Mouse (Mus musculus) small intestine, adult 2 months (tissue): Measurements from ENCODE around the gene Plcxd1. TPM values are rescaled to one million over a fixed set of nuclear protein-coding genes. Genes with fewer than 3 reads are reported as not detected.

Experiments used
- H3K27ac ChIP-seq: fragments of 200-500 bp; 2 replicates; pipeline ENCODE4 v1.5.1; 2012; ENCODE audit warnings: low read depth, low read length, control low read depth, inconsistent platforms; ENCODE audit not compliant: insufficient read depth
- H3K27me3 ChIP-seq: fragments of 200-500 bp; 2 replicates; pipeline ENCODE4 v1.6.1; 2012; ENCODE audit warnings: mild to moderate bottlenecking, moderate library complexity, low read length, inconsistent platforms; ENCODE audit not compliant: control insufficient read depth, insufficient read depth
- H3K36me3 ChIP-seq: fragments of 200-500 bp; 2 replicates; pipeline ENCODE4 v1.6.1; 2012; ENCODE audit warnings: mild to moderate bottlenecking, low read length, control low read depth, inconsistent platforms; ENCODE audit not compliant: control insufficient read depth, insufficient read depth
- H3K4me1 ChIP-seq: fragments of 200-500 bp; 2 replicates; pipeline ENCODE4 v1.6.1; 2012; ENCODE audit warnings: low read length, inconsistent platforms, mixed read lengths; ENCODE audit not compliant: control insufficient read depth, insufficient read depth, insufficient read length
- H3K4me3 ChIP-seq: fragments of 200-500 bp; 2 replicates; pipeline ENCODE4 v1.5.1; 2012; ENCODE audit warnings: low read depth, mild to moderate bottlenecking, control low read depth, inconsistent platforms, low read length, moderate library complexity
- CTCF ChIP-seq: fragments of 200-500 bp; IDR thresholded peaks from 2 replicates; pipeline ENCODE4 v1.5.1; 2012; ENCODE audit warnings: low read depth, mild to moderate bottlenecking, control low read depth, inconsistent platforms, low read length, moderate library complexity, mixed read lengths; ENCODE audit not compliant: insufficient replicate concordance, insufficient read length; ENCODE audit errors: extremely low read depth
- POLR2A ChIP-seq: fragments of 200-500 bp; IDR thresholded peaks from 2 replicates; pipeline ENCODE4 v1.6.1; 2012; ENCODE audit warnings: low read depth, mild to moderate bottlenecking, control low read depth, inconsistent platforms, low read length, moderate library complexity
- whole genome bisulfite sequencing: fragments of 180-500 bp; shearing (Covaris S2); methylation state at CpG from one replicate; pipeline ENCODE4 v1.1.7; 2018; 5-methylcytosine and 5-hydroxymethylcytosine counted together
- polyA plus RNA-seq: library from polyadenylated mRNA; depleted of rRNA; stranded (reverse); fragments of >200 nt; gene quantifications from 2 replicates; pipeline ENCODE4 v1.2.3, GENCODE M21; 2012; rRNA removed

Plcxd1 gene
- polyA plus RNA-seq, 1 experiment = 0.86 TPM

DNA sequence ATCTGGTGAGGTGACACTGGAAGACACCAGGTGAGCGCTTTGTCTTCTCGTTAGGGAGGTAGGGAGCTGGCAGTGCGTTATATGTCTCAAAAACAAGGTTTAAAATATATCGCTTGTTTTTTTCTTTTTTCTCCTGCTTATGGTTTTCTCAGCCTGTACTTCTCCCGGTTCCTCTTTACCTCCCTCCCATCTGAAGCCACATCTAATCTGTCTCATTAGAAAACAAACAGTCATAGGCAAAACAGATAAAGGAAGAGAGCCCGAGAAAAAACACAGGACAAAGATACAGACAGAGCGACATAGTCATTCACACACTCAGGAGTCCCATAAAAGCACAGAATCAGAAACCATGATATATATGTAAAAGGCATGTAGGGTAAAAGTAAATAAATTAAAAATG lies 40.7 kb downstream of the Plcxd1 start:
- Histone ChIP-seq H3K36me3 (peaks cover 22% of the 10 kb centered on the region), H3K27me3 (no peaks in the 10 kb centered on the region), H3K27ac (no peak overlapping the region), H3K4me3 (no peak overlapping the region), H3K4me1 (no peaks in the 10 kb centered on the region)
- TF ChIP-seq POLR2A = no peak
- no peak for TF ChIP-seq CTCF
- WGBS = 89% methylated on average over 7 of the region's 7 CpGs

DNA sequence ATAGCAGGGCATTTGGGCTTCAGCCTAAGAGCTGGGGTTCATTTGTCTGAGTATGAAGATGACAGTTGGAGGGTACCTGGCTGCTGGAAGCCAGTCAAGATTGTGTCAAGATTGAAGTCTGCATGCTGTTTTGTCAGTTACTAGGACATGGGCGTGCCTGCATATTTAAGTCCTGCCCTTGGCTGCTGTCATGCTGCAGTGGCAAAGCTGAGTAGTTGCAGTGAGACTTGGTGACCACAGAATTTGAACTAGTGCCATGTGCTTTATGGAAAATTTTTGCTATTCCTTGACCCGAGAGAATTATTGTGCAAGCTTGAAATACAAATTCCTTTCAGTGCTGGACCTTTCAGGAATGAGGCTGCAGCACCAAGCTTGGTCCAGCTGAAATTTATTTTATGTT lies 42.5 kb downstream of the Plcxd1 start:
- Histone ChIP-seq H3K4me3 (no peak overlapping the region), H3K27ac (no peak overlapping the region), H3K4me1 (no peaks in the 10 kb centered on the region), H3K36me3 (peaks cover 36% of the 10 kb centered on the region), H3K27me3 (no peaks in the 10 kb centered on the region)
- 79% methylated on average over 2 of the region's 2 CpGs for WGBS
- TF ChIP-seq POLR2A (no peak), CTCF (no peak)

DNA sequence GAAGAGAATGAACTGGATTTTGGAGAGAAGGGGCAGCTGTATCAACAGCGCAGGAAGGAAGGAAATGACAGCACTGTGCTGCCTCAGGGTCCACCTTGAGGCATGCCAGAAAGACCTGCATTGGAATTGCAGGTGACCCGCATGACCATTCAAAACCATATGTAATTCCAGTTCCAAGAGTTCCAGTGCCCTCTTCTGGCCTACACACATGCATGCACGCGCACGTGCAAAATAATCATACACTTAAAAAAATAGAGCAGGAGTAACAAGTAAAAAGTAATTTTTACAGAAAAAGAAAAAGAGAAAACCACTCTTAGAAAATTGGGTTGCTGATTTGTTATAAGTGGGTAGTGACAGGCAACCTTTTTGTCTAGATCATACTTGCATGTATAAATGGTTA lies 43.2 kb downstream of the Plcxd1 start:
- Histone ChIP-seq H3K4me1 (no peaks in the 10 kb centered on the region), H3K36me3 (peaks cover 39% of the 10 kb centered on the region), H3K4me3 (no peak overlapping the region), H3K27ac (no peak overlapping the region), H3K27me3 (no peaks in the 10 kb centered on the region)
- 88% methylated on average over 5 of the region's 5 CpGs for WGBS
- TF ChIP-seq CTCF = peak; percentile 49; the same call in 1 of the 2 replicates
- no peak for TF ChIP-seq POLR2A

Other genes with a start within 250 kb of the Plcxd1 start
- 0.23 and 0.33 TPM in 2 replicates for gene Gm15446, start 176.6 kb upstream of the Plcxd1 start, polyA plus RNA-seq
- gene Zfp932, start 103.4 kb upstream of the Plcxd1 start, polyA plus RNA-seq = 0.34 and 1.0 TPM in 2 replicates
- not detected in 2 replicates for gene Gm17655, start 27.5 kb upstream of the Plcxd1 start, polyA plus RNA-seq
- gene Gm35315, start 5.5 kb upstream of the Plcxd1 start, polyA plus RNA-seq = 0.05 TPM in 1 of 2 replicates, not detected in the other
- 53.2 and 101 TPM in 2 replicates for gene Gtpbp6, start 8.2 kb downstream of the Plcxd1 start, polyA plus RNA-seq
- gene Zfp605, start 10.1 kb downstream of the Plcxd1 start, polyA plus RNA-seq = 0.04 and 0.10 TPM in 2 replicates
- gene Chfr, start 35.9 kb downstream of the Plcxd1 start, polyA plus RNA-seq = 24.6 and 65.1 TPM in 2 replicates
- gene Golga3, start 76.7 kb downstream of the Plcxd1 start, polyA plus RNA-seq = 4.1 and 6.7 TPM in 2 replicates
- gene Ankle2, start 131.0 kb downstream of the Plcxd1 start, polyA plus RNA-seq = 2.8 and 4.6 TPM in 2 replicates
- gene Pgam5, start 169.9 kb downstream of the Plcxd1 start, polyA plus RNA-seq = 7.3 and 8.6 TPM in 2 replicates
- gene Pxmp2, start 186.2 kb downstream of the Plcxd1 start, polyA plus RNA-seq = 2.5 and 7.1 TPM in 2 replicates
- gene Pole, start 186.3 kb downstream of the Plcxd1 start, polyA plus RNA-seq = 3.4 and 5.7 TPM in 2 replicates
- 1.2 and 2.3 TPM in 2 replicates for gene P2rx2, start 243.2 kb downstream of the Plcxd1 start, polyA plus RNA-seq
- gene Lrcol1, start 244.8 kb downstream of the Plcxd1 start, polyA plus RNA-seq = not detected in 2 replicates